Mouse (Mus musculus): ENCODE results near the gene Map3k5.

GRCm38 (mm10) chr10:20021256-20021655, 87.0 kb downstream of the Map3k5 start:
- TF ChIP-seq CTCF (IDR thresholded peaks at IDR 0.05; ENCODE audit: insufficient read depth, low read depth, low read length) (no peak), POLR2A (IDR thresholded peaks at IDR 0.05; ENCODE audit: insufficient read depth, low read depth, low read length) (no peak)

All from olfactory bulb, adult 2 months (tissue).